Mouse (Mus musculus) embryonic stem cell, embryonic (primary cell): ENCODE data around the gene Gm10772.
"Not testable (repeated sequence)": the region's sequence is repeated elsewhere in the genome, so short reads cannot be mapped to it uniquely, and the experiment has no call there.

ENCODE experiments used
- CTCF ChIA-PET, 4 experiments: fragments of 300-600 bp in 2 of 4; fragments of 350-600 bp in 2 of 4; sonication (Branson Sonifier 250); formaldehyde crosslinking; loops; one replicate each; lab custom pipeline; 2022; ENCODE audit warnings: inconsistent platforms in 2 of 4; lab: Charles Lee
- POLR2A ChIA-PET, 4 experiments: fragments of 300-600 bp in 2 of 4; fragments of 350-600 bp in 2 of 4; sonication (Branson Sonifier 250); formaldehyde crosslinking; loops; one replicate each; lab custom pipeline; 2022; ENCODE audit warnings: antibody characterized with exemption in 4 of 4, inconsistent platforms in 1 of 4; lab: Charles Lee

Gene Gm10772

GRCm38 (mm10) chr13:66227473-66227872 is at the start of gene Gm10772:
TSS of gene Gm10772 (minus strand) at chr13:66227573.
- CTCF ChIA-PET, POLR2A ChIA-PET: not testable (repeated sequence)

DNA sequence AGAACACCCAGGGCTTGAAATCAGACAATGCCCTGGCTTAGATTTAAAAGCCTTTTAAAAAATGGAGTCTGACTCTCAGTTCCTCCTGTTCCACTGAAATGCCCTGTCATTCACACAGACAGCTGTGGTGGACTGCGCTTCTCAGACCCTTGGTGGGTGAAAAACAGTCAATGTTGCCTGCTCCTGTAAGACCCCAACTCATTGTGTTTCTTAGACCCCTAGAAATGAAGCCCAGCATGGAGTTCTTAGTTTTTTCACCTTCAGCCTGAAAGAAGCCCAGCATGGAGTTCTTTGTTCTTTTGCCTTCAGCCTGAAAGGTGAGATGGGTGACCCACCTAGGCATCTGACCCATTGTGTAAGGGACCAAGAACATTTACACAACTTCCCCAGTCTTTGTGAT is 36.5 kb upstream of the Gm10772 start:
- POLR2A ChIA-PET, CTCF ChIA-PET: not testable (repeated sequence)

- CTCF ChIA-PET, POLR2A ChIA-PET: not testable (repeated sequence)
These were observed 35.8 kb upstream of the Gm10772 start for GRCm38 (mm10) chr13:66263141-66263540.

DNA sequence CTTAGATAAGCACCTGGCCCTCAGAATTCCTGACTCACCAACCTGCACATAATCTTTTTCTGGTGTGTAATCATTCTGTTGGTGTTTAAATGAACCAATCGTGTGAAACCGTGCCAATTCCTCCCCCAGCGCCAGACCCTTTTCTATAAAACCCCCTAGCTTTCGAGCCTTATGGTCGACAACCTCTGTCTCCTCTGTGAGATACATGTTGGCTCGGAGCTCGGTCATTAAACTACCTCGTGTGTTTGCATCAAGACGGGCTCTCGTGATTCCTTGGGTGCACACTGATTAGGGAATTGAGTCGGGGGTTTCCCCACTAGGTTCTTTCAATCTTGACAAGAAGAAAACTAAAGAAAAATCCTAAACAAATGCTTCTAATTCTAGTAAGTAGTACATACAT is 13.0 kb downstream of the Gm10772 start:
- ChIA-PET POLR2A (no interaction called here), CTCF (interaction anchor here in 1 of 4 experiments (0.6 kb wide), 1 partner anchor 835 kb away, joined by 3 read pairs; no protein-coding TSS in a partner anchor)

GRCm38 (mm10) chr13:66213811-66214210 is 13.6 kb downstream of the Gm10772 start:
- POLR2A ChIA-PET, CTCF ChIA-PET: not testable (repeated sequence)

DNA sequence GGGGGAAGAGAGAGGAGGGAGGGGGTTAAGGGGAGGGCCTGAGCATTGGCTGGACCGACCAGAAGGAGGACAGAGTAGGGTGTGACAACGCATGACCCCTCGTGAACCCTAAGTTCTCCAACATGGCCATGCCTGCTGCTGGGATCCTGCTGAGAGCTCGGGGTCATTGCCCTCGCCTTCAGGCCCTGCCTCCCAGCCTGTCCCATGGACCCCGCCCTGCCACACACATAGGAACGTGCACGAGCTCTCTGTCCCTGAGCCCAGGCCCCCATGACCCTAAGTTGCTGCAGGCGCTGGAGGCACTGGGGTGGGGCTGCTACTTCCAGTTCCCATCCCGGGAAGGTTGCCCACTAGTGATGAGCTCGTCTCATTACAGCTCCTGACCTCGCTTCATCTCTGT is 48.2 kb downstream of the Gm10772 start:
- POLR2A ChIA-PET, CTCF ChIA-PET: not testable (repeated sequence)
